Mouse (Mus musculus): ENCODE results near the gene Map1b. TPM values are rescaled to one million over a fixed set of nuclear protein-coding genes. Genes with fewer than 3 reads are reported as not detected.

Gene Map1b
- total RNA-seq, 2 experiments from 2014 or later = 76.1 to 106 TPM

- DNase-seq (ENCODE audit: low spot score in 2 of 2) = no peak
These were observed 21.7 kb upstream of the Map1b start for GRCm38 (mm10) chr13:99537908-99538513.

GRCm38 (mm10) chr13:99528456-99528855, 12.1 kb upstream of the Map1b start:
- peak in 1 of 2 experiments; percentile 15 for DNase-seq (ENCODE audit: low spot score in 2 of 2)

GRCm38 (mm10) chr13:99527936-99528335, 11.6 kb upstream of the Map1b start:
- DNase-seq (ENCODE audit: low spot score in 2 of 2) = no peak

- no peak for DNase-seq (ENCODE audit: low spot score in 2 of 2)
These were observed 9.2 kb upstream of the Map1b start for GRCm38 (mm10) chr13:99525491-99525890.

GRCm38 (mm10) chr13:99517836-99518235, 1.5 kb upstream of the Map1b start:
- no peak for DNase-seq (ENCODE audit: low spot score in 2 of 2)

- no peak for DNase-seq (ENCODE audit: low spot score in 2 of 2)
These were observed 448 bp downstream of the Map1b start for GRCm38 (mm10) chr13:99515736-99516447.

GRCm38 (mm10) chr13:99514917-99515591, 1.3 kb downstream of the Map1b start:
- DNase-seq (ENCODE audit: low spot score in 2 of 2) = peak; percentile 45 to 53

- no peak for DNase-seq (ENCODE audit: low spot score in 2 of 2)
These were observed 2.4 kb downstream of the Map1b start for GRCm38 (mm10) chr13:99513990-99514389.

- DNase-seq (ENCODE audit: low spot score in 2 of 2) = peak; percentile 23 to 24
These were observed 3.2 kb downstream of the Map1b start for GRCm38 (mm10) chr13:99513138-99513537.

- no peak for DNase-seq (ENCODE audit: low spot score in 2 of 2)
These were observed 6.4 kb downstream of the Map1b start for GRCm38 (mm10) chr13:99509896-99510295.

GRCm38 (mm10) chr13:99506580-99506962, 9.8 kb downstream of the Map1b start:
- no peak for DNase-seq (ENCODE audit: low spot score in 2 of 2)

- no peak for DNase-seq (ENCODE audit: low spot score in 2 of 2)
These were observed 10.3 kb downstream of the Map1b start for GRCm38 (mm10) chr13:99505826-99506579.

- no peak for DNase-seq (ENCODE audit: low spot score in 2 of 2)
These were observed 12.9 kb downstream of the Map1b start for GRCm38 (mm10) chr13:99503370-99503979.

GRCm38 (mm10) chr13:99502911-99503310, 13.4 kb downstream of the Map1b start:
- DNase-seq (ENCODE audit: low spot score in 2 of 2) = no peak

GRCm38 (mm10) chr13:99502126-99502744, 14.1 kb downstream of the Map1b start:
- no peak for DNase-seq (ENCODE audit: low spot score in 2 of 2)

GRCm38 (mm10) chr13:99501393-99501792, 14.9 kb downstream of the Map1b start:
- DNase-seq (ENCODE audit: low spot score in 2 of 2) = no peak

GRCm38 (mm10) chr13:99500609-99501008, 15.7 kb downstream of the Map1b start:
- no peak for DNase-seq (ENCODE audit: low spot score in 2 of 2)

GRCm38 (mm10) chr13:99499764-99500163, 16.6 kb downstream of the Map1b start:
- no peak for DNase-seq (ENCODE audit: low spot score in 2 of 2)

- no peak for DNase-seq (ENCODE audit: low spot score in 2 of 2)
These were observed 20.2 kb downstream of the Map1b start for GRCm38 (mm10) chr13:99496106-99496505.

GRCm38 (mm10) chr13:99494416-99494815, 21.9 kb downstream of the Map1b start:
- no peak for DNase-seq (ENCODE audit: low spot score in 2 of 2)

Data from adrenal gland, postnatal 4 days (tissue).